Mouse (Mus musculus) kidney, postnatal 25 days (tissue): ENCODE measurements at regions not wholly inside any gene's neighbourhood (a gene's known extent, or its start where the extent isn't known, plus 50 kb on each side); places are given as distances from the start of the nearest gene placed in this dataset.

Experiments
- DNase-seq, 2 experiments: peaks; one replicate each; pipeline ENCODE4 v3.0.0; 2021; ENCODE audit warnings: mixed read lengths in 2 of 2

- DNase-seq, result no peak
Measured at GRCm38 (mm10) chr15:27132761-27133160, 237.4 kb upstream of the Fbxl7 start.

DNA sequence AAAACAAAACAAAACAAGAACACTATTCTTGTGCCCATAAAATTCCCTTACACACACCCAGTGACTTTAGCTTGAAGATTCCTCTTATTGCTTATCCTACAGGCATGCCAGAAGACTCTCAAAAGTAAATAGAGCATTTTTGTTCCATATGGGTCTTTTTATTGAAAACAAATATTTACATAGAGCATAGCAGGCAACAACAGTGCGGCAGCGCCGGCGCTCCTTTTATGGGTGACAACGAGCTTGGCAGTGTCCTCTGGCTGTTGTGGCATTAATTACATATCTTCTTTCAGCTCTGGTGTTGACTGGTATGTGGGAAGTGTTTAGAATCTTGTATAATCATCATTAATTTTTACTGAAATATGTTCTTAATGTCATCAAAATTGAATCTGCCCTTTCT lies 242.2 kb upstream of the Fbxl7 start:
- DNase-seq, result no peak

DNA sequence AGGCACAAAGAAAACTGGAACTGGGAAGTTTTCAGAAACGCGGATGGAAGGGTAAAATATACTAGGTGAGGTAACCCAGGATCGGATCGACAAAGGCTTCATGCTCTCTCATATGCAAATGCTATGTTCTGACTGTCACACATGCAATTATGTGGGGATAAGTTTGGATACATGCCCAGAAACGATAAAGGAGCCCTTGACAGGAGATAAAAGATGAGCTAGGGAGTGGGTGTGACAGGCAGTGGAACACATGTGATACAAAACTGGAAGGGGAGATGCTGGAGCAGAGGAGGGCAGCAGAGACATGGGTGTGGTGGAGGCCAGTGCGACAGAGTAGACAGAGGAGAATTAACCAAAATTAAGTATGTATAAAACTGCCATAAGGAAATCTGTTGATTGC lies 250.5 kb upstream of the Fbxl7 start:
- no peak for DNase-seq

- no peak for DNase-seq
Measured at GRCm38 (mm10) chr15:27160986-27161385, 265.6 kb upstream of the Fbxl7 start.

- DNase-seq, result no peak
Measured at GRCm38 (mm10) chr15:27167484-27167883, 272.1 kb upstream of the Fbxl7 start.

DNA sequence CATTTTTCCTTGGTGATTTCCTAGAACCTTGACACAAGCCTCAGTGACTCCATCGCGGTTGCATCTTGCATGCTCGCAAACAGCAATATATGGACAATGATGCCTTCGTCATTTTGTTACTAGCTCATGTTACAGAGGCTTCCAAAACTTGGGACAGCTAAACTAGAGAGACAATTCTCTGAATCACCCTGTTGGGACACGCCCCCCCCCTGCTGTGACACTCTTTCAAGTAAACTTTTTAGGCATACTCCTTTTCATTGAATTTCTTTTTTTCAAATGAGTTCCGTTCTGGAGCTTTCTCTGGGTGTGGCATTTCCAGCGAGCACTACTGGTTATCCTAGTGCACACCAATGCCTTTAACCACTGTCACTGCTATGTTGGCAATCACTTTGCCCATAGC lies 274.5 kb upstream of the Fbxl7 start:
- no peak for DNase-seq

GRCm38 (mm10) chr15:27173506-27173905 lies 278.1 kb upstream of the Fbxl7 start:
- no peak for DNase-seq

DNA sequence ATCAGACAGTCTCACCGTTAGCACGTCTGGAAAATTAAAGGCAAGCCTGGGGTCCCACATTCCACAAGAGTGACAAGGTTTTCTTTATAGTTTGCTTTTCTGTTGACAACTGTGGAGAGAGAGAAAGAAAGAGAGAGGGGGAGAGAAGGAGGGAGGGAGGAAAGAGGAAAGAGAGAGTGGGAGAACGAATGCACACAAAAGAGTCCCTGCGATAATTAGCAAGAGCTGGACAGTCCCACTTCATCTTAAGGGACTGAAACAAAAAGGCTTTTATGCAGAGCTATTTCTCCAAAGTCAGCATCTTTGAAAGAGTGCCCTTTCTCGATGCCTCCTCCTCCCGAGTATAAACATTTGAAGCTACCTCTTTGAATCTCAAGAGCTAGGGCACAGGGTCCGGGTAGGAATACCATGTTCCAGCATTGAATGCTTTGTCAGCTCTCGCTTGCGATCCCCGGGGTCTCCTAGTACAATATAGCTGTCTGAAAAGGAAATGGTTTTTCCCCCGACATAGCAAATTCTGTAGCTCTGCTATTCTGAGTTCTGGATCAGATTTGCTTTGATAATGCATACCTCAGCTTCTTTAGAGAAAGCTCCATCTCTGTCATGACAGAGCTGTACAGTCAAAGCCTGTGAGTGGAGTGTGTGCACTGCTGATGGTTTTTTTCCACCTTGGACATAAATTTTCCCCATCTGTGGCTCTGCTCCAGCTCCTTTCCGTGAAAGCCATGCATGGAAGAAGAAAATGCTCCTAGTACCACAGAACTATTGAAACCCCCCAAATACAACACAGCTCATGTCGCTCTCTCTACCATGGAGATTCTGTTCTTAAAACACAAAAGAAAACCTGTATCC lies 282.9 kb upstream of the Fbxl7 start:
- DNase-seq, result no peak

GRCm38 (mm10) chr15:27189699-27190098 lies 276.8 kb upstream of the Ank start:
- peak in 1 of 2 experiments; percentile 71 for DNase-seq

DNA sequence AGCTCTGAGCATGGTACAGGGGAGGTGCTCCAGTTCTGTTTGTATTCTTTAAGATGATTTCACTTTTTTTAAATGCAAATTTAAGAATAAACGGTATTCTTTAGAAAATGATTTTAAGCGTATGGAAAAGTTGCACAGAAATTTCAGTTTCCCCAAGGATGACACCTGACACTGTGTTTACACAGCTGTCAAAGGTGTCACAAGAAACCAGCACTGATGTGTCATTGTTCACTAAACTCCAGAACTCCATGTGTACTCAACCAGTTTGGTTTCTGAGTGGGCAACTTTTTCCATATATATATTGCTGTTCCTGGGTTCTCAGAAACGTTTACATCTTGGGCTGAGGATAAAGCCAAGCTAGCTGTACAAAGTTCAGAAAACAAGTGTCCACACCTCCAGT lies 265.0 kb upstream of the Ank start:
- no peak for DNase-seq

GRCm38 (mm10) chr15:27204888-27205287 lies 261.6 kb upstream of the Ank start:
- DNase-seq, result no peak

GRCm38 (mm10) chr15:27207446-27207845 lies 259.0 kb upstream of the Ank start:
- DNase-seq, result no peak

DNA sequence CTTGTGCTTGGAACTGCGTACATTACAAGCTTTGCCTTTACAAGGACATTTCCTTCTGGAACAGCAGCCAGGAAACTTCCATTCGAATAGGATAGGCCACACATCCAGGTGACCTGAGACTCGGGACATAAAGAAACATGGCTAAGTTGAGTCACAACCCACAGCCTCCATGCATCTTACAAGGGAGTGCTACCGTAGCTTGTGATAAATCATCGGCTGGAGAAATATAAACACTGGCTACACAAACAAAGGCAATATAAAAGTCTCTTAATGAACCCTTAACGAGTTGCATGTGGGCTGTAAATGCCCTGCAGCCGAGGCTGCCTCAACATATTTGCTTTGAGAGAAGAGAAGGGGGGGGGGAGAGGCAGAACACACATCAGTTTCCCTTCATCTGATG lies 250.1 kb upstream of the Ank start:
- DNase-seq, result no peak

GRCm38 (mm10) chr15:27219126-27219738 lies 247.2 kb upstream of the Ank start:
- no peak for DNase-seq

DNA sequence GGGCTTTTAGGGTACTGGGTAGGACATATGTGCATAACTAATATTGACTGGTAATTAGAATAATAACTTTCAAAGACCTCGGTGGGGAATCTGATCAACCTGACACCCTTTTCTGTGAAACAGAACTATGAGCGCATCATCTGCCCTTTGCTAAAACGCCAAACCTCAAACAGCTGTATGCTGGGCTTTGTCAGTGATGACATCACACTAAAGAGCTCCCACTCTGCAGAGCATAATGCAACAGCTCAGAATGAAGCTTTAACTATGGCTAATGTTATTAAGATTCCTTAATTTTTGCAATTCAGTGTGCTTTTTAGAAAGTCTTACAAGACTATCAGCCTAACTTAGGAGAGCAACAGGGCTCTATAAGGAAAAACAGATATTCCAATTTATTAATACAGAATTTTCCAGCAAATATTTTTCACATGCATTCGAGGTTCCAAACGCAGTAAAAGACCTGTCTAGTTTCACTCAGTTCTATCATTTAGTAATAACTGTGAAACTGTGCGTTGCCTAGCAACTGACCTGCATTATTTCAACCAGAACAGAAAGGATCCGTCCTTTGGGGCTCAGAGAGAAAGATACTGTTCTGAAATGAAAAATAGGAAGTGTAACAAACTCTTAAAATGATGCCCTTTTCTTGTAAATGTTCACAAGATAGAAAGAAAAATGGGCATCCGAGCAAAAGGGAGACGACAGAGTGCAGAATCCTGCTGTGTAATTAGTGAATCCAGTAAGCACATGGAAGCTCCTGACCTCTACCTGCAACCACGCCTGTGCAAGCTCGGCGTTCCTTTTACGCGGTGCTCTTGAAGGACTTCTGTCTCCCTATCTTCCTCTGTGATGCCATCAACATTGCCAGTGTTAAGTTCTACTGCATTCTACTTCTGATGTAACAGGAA lies 242.6 kb upstream of the Ank start:
- no peak for DNase-seq

DNA sequence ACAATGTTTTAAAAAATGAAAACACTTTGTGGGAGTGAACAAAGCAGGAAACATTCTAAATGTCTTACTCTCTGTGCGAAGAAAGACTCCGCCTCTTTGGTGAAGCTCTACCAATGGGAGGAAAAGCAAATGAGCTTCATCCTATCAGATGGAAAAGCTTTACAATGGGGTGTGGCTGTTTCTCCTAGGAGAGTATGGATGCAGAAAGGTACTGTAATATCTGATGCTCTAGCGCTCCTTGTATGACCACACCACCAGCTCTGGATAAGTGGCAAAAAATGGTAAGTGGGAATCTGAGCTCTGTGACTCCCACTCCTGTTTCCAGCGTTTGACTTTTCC lies 242.0 kb upstream of the Ank start:
- no peak for DNase-seq

GRCm38 (mm10) chr15:27232804-27233203 lies 233.7 kb upstream of the Ank start:
- DNase-seq, result no peak

DNA sequence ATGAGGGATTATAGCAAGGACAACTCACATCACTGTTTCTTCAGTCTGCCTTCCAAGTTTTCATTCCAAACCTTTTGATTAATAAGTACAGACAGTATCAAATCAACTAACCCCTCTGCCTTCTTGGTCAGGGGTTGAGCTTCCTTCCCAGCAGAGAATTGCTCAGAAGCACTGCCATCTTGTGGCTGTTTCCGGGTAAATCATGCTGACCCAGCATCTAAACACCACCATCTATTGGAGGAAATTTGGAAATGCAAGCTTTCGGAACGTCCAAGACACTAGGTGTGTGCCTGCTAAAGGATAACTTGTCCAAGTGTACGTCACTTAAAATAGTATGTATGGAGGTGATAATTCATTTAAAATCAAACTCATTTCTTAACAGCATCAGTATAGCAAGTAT lies 231.7 kb upstream of the Ank start:
- DNase-seq, result peak; percentile 52 to 64

GRCm38 (mm10) chr15:27238301-27238700 lies 228.2 kb upstream of the Ank start:
- DNase-seq, result no peak

DNA sequence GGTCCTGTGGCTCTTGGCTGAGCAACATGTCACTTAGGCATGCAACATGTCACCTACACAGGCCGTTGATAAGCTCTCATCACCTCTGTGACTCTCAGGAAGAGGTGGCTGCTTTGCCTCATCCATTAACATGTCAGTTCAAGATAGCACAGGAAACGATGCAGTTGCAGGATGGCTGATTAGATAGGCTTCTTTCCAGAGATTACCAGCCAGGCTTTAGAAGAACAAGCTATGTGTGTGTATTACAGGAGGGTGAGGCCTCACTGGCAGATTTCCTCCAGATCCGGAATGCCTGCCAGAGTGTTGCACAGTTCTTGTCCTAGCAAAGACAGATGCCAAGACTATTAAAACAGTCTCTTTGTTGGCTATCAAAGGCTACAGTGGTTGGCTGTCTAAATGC lies 220.2 kb upstream of the Ank start:
- peak; percentile 19 to 50 for DNase-seq

- no peak for DNase-seq
Measured at GRCm38 (mm10) chr15:27258984-27259853, 207.3 kb upstream of the Ank start.

GRCm38 (mm10) chr15:27259854-27260191 lies 206.7 kb upstream of the Ank start:
- no peak for DNase-seq

DNA sequence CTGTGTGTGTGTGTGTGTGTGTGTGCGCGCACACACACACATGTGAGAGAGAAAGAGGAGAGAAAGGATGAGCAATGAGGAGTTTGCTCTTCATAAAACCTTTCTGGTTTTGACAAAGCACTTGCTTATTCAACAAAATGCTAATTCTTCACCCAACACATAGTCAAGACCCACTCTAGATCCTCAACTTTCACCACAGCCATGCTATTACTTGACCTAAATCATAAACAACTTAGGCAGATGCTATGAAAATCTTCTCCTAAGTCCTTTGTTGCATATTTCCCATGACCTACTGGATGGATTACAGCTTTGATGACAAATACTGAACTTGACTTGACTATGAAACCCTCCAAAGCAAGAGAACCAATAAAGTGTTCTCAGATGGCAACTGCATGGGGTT lies 196.3 kb upstream of the Ank start:
- DNase-seq, result no peak
